Mouse (Mus musculus) heart, postnatal 25 days (tissue): ENCODE measurements around the gene Vmn2r6. TPM values are rescaled to one million over a fixed set of nuclear protein-coding genes. Genes with fewer than 3 reads are reported as not detected.
"Not testable (repeated sequence)": the region's sequence is repeated elsewhere in the genome, so short reads cannot be mapped to it uniquely, and the experiment has no call there.

Source experiments
- DNase-seq: peaks from one replicate; pipeline ENCODE4 v3.0.0; 2022; ENCODE audit warnings: low spot score
- intact Hi-C: fragments of 180-260 bp; cut with DNase I; formaldehyde crosslinking; loops from one replicate; pipeline ENCODE4 v1.15.1; 2025
- total RNA-seq, 2 experiments: library from RNA; stranded (reverse); gene quantifications; 2 replicates each; pipeline ENCODE4 v1.2.3; 2021

The Vmn2r6 gene
- not detected for total RNA-seq

DNA sequence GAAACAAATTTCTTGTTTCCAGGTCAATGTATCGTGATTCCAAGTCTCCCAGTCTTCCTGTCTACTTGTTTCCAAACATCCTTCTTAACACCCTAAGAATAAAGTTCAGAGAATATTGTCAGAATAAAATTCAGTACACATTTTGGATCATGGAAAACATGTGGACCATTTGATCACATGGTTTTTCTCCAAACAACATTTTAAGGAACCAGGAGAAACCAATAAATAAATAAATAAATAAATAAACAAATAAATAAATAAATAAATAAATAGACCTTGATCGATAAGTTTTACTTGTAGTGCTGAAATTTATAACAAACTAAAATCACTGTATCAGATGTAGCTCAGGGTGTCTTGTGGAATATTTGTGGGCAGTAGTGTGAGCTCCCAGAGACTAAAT is at the start of gene Vmn2r6:
Vmn2r6 (minus strand) TSS at position 101 of the 400 bp plus-strand sequence.
- intact Hi-C loops, DNase-seq: not testable (repeated sequence)

GRCm38 (mm10) chr3:64587618-64588017 is 22.0 kb upstream of the Vmn2r6 start:
- DNase-seq: no peak
- intact Hi-C loops: no loop called here

GRCm38 (mm10) chr3:64568793-64569192 is 3.2 kb upstream of the Vmn2r6 start:
- intact Hi-C loops: not testable (repeated sequence)

GRCm38 (mm10) chr3:64523585-64523984 is 42.0 kb downstream of the Vmn2r6 start:
- intact Hi-C loops, DNase-seq: not testable (repeated sequence)

More at GRCm38 (mm10) chr3:64568793-64569192, 3.2 kb upstream of the Vmn2r6 start:
- DNase-seq: not testable (repeated sequence)

GRCm38 (mm10) chr3:64509742-64510141 is 55.9 kb downstream of the Vmn2r6 start, which contains the start of gene Vmn2r5:
Gene Vmn2r5 (minus strand): TSS chr3:64509842.
- intact Hi-C loops, DNase-seq: not testable (repeated sequence)

Other genes starting within 250 kb of the Vmn2r6 start
- not detected for gene Vmn2r4, start 150.5 kb downstream of the Vmn2r6 start, total RNA-seq
- not detected for gene Vmn2r5, start 56.0 kb downstream of the Vmn2r6 start, total RNA-seq